Mouse (Mus musculus): ENCODE data around the gene Igsf3.

DNA sequence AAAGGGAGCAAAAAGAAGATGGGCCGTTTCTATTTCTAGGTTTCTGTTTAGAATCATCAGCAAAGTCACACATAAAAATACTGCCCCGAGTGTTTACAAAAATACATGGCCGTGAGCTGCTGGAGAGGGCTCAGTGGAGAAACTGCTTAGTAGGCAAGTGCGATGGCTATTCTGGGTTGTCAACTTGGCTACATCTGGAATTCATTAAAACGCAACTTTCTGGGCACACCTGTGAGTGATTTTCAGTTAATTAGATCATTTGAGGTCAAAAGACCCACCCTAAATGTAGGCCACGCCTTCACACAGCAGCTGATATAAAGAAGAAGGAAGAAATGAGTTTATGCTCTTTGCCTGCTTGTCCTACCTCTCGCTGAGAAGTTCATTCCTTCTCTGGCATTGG, 48.3 kb upstream of the Igsf3 start:
- TF ChIP-seq POLR2A (IDR thresholded peaks at IDR 0.05; ENCODE audit: borderline replicate concordance, extremely low read depth, insufficient read depth, insufficient read length, poor library complexity, severe bottlenecking) (no peak), CTCF (IDR thresholded peaks at IDR 0.05; ENCODE audit: borderline replicate concordance, extremely low read depth, insufficient read depth, insufficient read length) (no peak)

Measured in brain, embryonic 14.5 days (tissue).